Mouse (Mus musculus) inflammation-experienced regulatory T-cells, adult 6 months (primary cell): ENCODE results near the gene Nid1. TPM values are rescaled to one million over a fixed set of nuclear protein-coding genes. Genes with fewer than 3 reads are reported as not detected.

Source experiments
- ATAC-seq: one replicate; pipeline ENCODE4 v1.8.0; 2017
- polyA plus RNA-seq, 3 experiments: library from polyadenylated mRNA; unstranded; fragments of 100-300 nt; shearing (Covaris generic); gene quantifications; one replicate each; pipeline ENCODE4 v1.2.1; 2017

Gene Nid1
- polyA plus RNA-seq, 3 experiments from 2014 or later, result 0.13 TPM; not detected in 2

GRCm38 (mm10) chr13:13548431-13549190, 111.3 kb downstream of the Nid1 start:
- ATAC-seq, result no peak

DNA sequence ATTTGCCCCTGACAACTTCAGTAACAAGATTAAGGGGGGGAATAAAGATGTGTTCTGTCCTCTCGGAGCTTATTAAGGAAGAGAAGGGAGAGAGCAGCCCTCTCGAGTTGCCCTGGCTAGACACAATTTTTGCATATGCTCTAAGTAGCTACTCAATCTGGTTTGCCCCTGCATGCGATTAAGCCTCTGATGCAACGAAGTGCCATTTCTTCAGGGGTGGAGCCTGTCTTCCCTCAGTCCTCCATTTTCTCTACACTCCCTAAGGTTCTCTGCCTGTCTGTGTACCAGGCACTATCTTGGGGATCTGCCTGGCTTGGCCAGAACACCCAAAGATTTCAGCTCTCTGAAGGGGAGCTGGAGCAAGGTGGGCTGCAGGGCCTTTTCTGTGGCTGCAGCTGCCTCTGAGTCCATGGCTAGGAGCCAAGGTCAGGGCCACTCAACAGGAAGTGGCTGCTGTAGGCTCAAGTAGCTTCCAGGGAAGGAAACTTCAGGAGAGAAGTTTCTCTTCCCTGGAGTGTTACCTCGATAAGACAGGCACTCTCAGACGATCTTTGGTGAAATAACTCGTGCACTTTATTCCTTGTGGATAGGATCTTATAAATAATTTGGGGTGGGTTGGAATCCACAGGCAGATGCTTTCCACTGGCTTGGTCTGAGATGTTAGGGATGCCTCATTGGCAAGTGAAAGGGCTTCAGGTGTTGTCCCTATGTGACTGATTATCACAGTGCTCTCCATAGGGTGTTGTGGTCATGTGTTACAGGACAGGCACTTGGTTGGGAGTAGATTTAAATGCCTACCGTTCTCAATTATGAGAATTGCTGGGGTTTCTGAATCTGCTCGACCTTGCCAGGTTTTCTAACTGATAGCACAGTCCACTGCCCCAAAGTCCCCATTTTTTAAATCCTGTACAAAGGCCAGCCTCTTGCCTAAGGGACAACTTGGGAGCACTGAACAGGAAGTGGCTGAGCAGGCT, 112.6 kb downstream of the Nid1 start:
- no peak for ATAC-seq

DNA sequence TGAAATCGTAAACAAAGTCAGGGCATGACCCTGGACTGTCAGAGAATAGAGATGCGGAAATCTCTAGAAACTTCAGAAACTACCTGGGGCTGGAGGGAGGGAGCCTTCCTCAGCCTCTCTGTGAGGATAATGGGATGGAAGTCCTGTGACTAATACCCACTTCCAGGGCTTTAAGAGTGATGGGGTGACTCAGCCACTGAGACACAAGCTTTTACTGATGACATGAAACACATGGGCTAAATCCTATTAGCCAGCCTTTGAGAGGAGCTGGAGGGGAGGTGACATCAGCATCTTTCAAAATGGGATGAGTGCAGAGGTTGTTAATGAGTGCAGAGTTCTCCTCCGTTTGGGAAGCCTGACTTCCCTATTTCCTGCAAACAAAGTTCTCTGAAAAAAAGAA, 114.7 kb downstream of the Nid1 start:
- ATAC-seq, result no peak

DNA sequence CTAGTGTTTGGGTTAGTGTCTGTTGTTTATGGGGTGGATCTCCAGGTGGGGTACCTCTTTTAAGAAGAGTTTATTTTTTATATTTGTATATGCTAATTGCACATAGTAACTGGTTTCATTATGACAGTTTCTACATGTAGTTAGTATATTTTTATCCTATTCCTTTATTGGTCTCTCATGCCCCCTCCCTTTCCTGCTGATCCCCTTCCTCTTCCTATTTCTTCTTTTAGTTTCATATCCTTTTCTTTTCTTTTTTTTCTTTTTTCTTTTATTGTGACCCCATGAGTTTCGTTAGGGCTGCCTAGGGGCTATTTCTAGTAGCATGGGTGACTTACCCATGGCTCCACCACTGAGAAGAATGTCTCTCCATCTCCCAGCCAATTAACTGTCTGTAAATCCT, 116.3 kb downstream of the Nid1 start:
- ATAC-seq, result no peak

- ATAC-seq, result peak; percentile 62
Observed at GRCm38 (mm10) chr13:13555196-13555595, 117.8 kb downstream of the Nid1 start.

GRCm38 (mm10) chr13:13557001-13557743, 119.8 kb downstream of the Nid1 start:
- no peak for ATAC-seq

DNA sequence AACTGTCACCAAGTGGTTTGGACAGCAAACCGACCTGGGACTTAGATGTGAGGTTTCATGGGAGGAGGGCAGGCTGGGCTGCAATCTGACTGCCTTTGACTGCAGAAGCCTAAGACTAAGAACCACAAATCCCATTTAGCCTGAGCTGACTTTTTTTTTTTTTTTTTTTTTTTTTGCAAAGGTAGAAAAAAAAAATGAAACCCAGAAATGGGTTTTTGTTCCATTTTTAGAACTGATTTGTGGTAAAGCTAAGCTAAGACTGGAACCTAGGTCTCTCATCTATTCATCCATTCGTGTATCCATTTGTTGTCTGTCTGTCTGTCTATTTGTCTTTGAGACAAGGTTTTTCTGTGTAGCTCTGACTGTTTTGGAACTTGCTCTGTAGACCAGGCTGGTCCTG, 120.9 kb downstream of the Nid1 start:
- no peak for ATAC-seq

DNA sequence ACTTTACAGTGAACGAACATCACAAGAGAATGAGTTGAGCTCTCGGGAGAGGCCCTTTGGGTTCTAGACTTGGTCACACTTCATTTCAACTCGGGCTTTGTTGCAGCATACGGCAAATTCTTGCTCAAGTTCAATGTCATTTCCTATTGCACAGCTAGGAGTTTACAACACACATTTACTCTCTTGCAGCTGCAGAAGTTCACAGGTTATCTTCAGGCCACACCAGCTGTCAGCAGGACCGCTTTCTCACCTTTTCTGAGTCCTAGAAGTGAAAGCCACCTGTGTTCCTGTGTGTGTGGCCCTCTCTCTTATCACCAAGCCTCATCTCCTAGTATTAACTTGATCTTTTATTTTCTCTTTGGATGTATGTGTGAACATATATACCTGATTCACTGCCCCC, 121.5 kb downstream of the Nid1 start:
- no peak for ATAC-seq

Other genes starting within 250 kb of the Nid1 start
- 10 to 100 TPM in 1 of 3 experiments, 1 to 10 TPM in 2; 1.2 to 14.1 (median 6.4) TPM for gene Gpr137b, start 43.5 kb upstream of the Nid1 start, polyA plus RNA-seq
- 10 to 100 TPM; 13.9 to 18.7 (median 14.4) TPM for gene Lyst, start 152.8 kb downstream of the Nid1 start, polyA plus RNA-seq